Mouse (Mus musculus): ENCODE results near the gene Cdkn2b. TPM values are rescaled to one million over a fixed set of nuclear protein-coding genes. Genes with fewer than 3 reads are reported as not detected.

Cdkn2b gene
- polyA plus RNA-seq, 1 experiment from 2014 or later, result 0.92 TPM

DNA sequence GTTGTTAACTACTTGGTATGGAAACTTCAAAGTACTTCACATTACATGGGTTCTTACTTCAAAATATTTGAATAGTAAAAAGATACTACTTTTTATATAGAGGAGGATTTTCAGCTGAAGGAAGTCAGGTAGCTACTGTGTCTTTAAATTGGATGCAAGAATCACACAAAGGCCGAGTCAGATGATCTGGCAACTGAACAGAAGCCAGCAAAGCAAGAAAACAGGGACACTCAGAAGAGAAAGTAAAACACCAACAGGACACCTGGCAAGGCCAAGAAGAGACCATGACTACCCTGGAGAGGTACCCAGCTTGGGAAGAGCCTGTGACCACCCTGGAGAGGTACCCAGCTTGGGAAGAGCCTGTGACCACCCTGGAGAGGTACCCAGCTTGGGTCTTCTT is 24.3 kb downstream of the Cdkn2b start:
- H3K36me3 ChIP-seq, result no peaks in the 10 kb centered on the region
- no peak overlapping the region for H3K4me3 ChIP-seq
- no peak for ATAC-seq (replicated peaks; ENCODE audit: insufficient number of reproducible peaks, insufficient read depth, low FRiP score, low read depth)
- no peak overlapping the region for H3K9ac ChIP-seq
- 5% methylated on average over 1 of the region's 1 CpGs for WGBS
- peaks cover 6% of the 10 kb centered on the region for H3K4me1 ChIP-seq (replicated peaks)
- no peak overlapping the region for H3K4me2 ChIP-seq
- no peak overlapping the region for H3K27ac ChIP-seq
- H3K9me3 ChIP-seq (replicated peaks), result no peaks in the 10 kb centered on the region
- peaks cover 81% of the 10 kb centered on the region for H3K27me3 ChIP-seq

DNA sequence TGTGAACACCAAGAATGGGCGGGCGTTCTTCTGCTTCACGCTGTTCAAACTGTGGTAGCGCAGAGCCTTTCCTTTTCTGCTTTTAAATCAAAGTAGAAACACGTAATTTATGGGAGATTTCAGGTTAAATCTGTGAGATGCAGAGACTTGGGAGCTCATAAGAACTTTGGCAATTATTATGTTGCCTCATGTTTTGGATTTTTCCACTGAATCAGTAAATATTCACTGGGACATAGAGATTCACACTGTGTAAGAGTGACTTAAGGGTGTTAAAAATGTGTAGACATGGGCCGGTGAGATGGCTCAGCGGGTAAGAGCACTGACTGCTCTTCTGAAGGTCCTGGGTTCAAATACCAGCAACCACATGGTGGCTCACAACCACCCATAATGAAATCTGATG is 25.2 kb downstream of the Cdkn2b start:
- Histone ChIP-seq H3K9me3 (replicated peaks) (no peaks in the 10 kb centered on the region), H3K4me2 (no peak overlapping the region), H3K9ac (no peak overlapping the region), H3K27ac (no peak overlapping the region), H3K4me3 (no peak overlapping the region), H3K27me3 (peaks cover 81% of the 10 kb centered on the region), H3K4me1 (replicated peaks) (peaks cover 6% of the 10 kb centered on the region), H3K36me3 (no peaks in the 10 kb centered on the region)
- WGBS, result 39% methylated on average over 7 of the region's 7 CpGs
- no peak for ATAC-seq (replicated peaks; ENCODE audit: insufficient number of reproducible peaks, insufficient read depth, low FRiP score, low read depth)

DNA sequence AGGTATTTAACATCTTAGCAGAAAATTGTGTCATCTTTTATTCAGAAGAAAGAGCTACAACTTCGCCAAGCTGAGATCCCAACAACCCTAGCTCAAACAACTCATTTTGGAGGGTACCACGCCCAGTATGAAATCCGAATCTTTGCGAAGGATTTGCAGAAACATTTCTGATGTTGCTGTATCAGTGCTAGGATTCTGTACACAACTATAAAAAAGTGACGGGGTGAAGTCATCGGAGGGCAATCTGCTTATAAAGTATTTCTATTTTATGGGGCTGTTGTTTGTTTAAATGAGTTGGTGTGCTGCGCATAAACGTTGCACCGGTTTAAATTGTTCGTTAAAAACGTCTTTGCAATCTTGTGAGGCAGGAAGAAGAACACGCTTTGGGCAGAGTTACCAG is 28.2 kb downstream of the Cdkn2b start:
- H3K4me2 ChIP-seq, result no peak overlapping the region
- H3K9ac ChIP-seq, result no peak overlapping the region
- peaks cover 80% of the 10 kb centered on the region for H3K27me3 ChIP-seq
- H3K36me3 ChIP-seq, result no peaks in the 10 kb centered on the region
- peaks cover 6% of the 10 kb centered on the region for H3K4me1 ChIP-seq (replicated peaks)
- ATAC-seq (replicated peaks; ENCODE audit: insufficient number of reproducible peaks, insufficient read depth, low FRiP score, low read depth), result no peak
- no peak overlapping the region for H3K27ac ChIP-seq
- H3K9me3 ChIP-seq (replicated peaks), result no peaks in the 10 kb centered on the region
- WGBS, result 2% methylated on average over 12 of the region's 12 CpGs
- no peak overlapping the region for H3K4me3 ChIP-seq

DNA sequence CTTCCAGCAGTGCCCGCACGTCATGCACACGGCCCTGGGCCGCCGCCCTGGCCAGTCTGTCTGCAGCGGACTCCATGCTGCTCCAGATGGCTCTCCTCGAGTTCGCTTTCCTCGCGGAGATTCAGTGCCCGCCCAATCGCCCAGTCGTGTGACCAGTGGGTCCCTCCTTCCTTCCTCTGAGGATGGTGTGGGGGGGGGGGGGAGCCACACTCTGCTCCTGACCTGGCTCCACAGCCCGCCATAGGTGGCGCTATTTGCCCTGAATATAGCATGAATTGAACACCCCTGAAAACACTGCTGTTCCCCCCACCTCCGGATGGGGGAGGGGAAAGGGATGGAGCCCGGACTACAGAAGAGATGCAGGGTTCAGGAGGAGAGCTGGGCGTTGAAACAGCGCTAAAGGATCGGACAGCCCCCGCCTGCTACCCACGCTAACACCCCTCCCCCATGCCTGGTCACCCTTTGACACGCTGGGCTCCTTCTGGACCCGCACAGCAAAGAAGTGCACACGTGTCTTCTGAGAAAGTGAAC is 28.7 kb downstream of the Cdkn2b start:
- H3K36me3 ChIP-seq, result no peaks in the 10 kb centered on the region
- WGBS, result 2% methylated on average over 25 of the region's 25 CpGs
- no peak for ATAC-seq (replicated peaks; ENCODE audit: insufficient number of reproducible peaks, insufficient read depth, low FRiP score, low read depth)
- peaks cover 81% of the 10 kb centered on the region for H3K27me3 ChIP-seq
- H3K9ac ChIP-seq, result no peak overlapping the region
- peak overlapping the region; percentile 41 for H3K4me2 ChIP-seq
- peak overlapping the region; percentile 4 for H3K4me3 ChIP-seq
- H3K27ac ChIP-seq, result no peak overlapping the region
- no peaks in the 10 kb centered on the region for H3K9me3 ChIP-seq (replicated peaks)
- peaks cover 6% of the 10 kb centered on the region for H3K4me1 ChIP-seq (replicated peaks)

DNA sequence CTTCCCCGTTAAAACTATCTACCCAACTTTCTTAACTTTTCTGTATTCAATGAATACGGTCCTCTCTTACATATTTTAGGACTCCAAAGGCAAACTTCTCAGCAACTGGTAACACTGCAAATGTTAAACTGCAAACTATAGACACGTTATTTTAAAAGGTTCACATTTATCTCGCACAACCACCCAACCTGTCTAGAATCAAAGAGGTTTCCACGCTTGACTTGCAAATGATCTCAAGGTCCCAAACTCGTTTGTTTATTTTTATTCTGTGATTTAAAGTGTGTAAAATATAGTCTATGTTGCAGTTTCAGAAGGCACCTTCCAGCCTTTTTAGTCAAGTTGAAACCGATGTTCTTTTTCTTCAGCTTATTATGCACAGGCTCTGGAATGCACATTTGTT is 29.6 kb downstream of the Cdkn2b start:
- Histone ChIP-seq H3K9ac (no peak overlapping the region), H3K36me3 (no peaks in the 10 kb centered on the region), H3K27ac (no peak overlapping the region), H3K4me1 (replicated peaks) (peaks cover 6% of the 10 kb centered on the region), H3K4me3 (no peak overlapping the region), H3K4me2 (no peak overlapping the region), H3K27me3 (peaks cover 86% of the 10 kb centered on the region), H3K9me3 (replicated peaks) (no peaks in the 10 kb centered on the region)
- no peak for ATAC-seq (replicated peaks; ENCODE audit: insufficient number of reproducible peaks, insufficient read depth, low FRiP score, low read depth)
- 3% methylated on average over 7 of the region's 7 CpGs for WGBS

DNA sequence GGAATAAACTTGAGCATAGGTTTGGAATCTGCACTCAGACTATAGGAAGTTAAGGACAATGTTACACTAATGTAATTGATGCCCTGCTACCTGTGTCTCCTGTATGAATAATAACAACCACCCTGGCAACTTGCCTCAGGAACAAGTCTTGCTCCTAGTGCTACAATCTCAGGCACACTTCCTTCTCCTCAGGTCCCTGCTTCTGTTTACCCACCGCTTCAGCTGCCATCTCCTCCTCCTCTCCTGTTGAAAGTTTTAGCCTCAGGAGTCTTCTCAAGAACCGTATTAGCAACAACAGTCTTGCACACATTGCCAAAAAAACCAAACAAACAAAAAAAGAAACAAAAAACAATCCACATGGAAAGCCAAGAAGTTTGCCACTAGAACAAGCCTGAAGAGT is 31.2 kb downstream of the Cdkn2b start:
- ATAC-seq (replicated peaks; ENCODE audit: insufficient number of reproducible peaks, insufficient read depth, low FRiP score, low read depth), result no peak
- Histone ChIP-seq H3K27ac (no peak overlapping the region), H3K27me3 (peaks cover 91% of the 10 kb centered on the region), H3K9ac (no peak overlapping the region), H3K4me3 (no peak overlapping the region), H3K9me3 (replicated peaks) (no peaks in the 10 kb centered on the region), H3K4me2 (no peak overlapping the region), H3K4me1 (replicated peaks) (peaks cover 12% of the 10 kb centered on the region), H3K36me3 (no peaks in the 10 kb centered on the region)
- WGBS, result 5% methylated on average over 2 of the region's 2 CpGs

DNA sequence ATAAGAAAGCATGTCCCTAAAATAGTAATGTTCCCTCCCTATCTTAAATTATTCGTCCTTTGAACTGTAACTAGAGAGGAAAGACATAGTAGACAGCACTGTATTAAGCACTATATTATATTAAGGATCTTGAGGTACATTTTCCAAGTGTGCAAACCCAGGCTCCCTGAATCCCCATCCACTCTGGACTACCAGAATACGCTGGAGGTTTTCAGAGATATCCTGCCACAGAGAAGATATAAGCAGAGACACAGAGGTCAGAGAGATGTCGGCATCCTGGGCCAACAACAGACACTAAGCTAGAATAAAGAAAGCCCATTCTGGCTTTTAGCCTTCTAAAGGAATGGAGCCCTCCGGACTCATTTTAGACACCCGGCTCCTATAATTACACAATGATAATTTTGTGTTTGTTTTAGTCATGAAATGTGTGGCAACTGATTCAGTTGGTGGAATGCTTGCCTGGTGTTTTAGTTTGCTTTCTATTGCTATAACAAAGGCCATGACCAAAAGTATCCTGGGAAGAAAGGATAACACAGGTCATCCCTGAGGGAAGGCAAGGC is 33.4 kb downstream of the Cdkn2b start:
- Histone ChIP-seq H3K27ac (no peak overlapping the region), H3K9ac (no peak overlapping the region), H3K36me3 (no peaks in the 10 kb centered on the region), H3K4me1 (replicated peaks) (peaks cover 19% of the 10 kb centered on the region), H3K4me2 (no peak overlapping the region), H3K9me3 (replicated peaks) (no peaks in the 10 kb centered on the region), H3K4me3 (no peak overlapping the region), H3K27me3 (peaks cover 98% of the 10 kb centered on the region)
- ATAC-seq (replicated peaks; ENCODE audit: insufficient number of reproducible peaks, insufficient read depth, low FRiP score, low read depth), result no peak
- 6% methylated on average over 5 of the region's 5 CpGs for WGBS

DNA sequence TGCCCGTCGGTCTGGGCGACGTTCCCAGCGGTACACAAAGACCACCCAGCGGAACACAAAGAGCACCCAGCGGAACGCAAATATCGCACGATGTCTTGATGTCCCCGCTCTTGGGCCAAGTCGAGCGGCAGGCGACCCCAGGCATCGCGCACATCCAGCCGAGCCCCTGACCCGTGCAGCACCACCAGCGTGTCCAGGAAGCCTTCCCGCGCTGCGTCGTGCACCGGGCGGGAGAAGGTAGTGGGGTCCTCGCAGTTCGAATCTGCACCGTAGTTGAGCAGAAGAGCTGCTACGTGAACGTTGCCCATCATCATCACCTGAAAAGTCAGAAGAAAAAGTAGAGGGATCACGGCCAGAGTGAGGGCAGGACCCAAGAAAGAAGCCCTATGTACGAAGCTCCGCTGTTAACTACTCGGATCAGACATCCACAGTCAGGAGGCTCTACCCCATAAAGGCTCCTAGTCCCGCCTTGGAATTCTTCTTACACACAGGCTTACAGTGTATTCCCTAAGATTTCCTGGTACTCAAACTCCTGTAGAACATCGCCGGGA is 34.1 kb downstream of the Cdkn2b start:
- no peak overlapping the region for H3K27ac ChIP-seq
- no peak overlapping the region for H3K4me3 ChIP-seq
- no peak overlapping the region for H3K9ac ChIP-seq
- no peak for ATAC-seq (replicated peaks; ENCODE audit: insufficient number of reproducible peaks, insufficient read depth, low FRiP score, low read depth)
- H3K27me3 ChIP-seq, result peaks cover 98% of the 10 kb centered on the region
- H3K9me3 ChIP-seq (replicated peaks), result no peaks in the 10 kb centered on the region
- H3K4me2 ChIP-seq, result no peak overlapping the region
- H3K36me3 ChIP-seq, result no peaks in the 10 kb centered on the region
- peaks cover 13% of the 10 kb centered on the region for H3K4me1 ChIP-seq (replicated peaks)
- under 1% methylated on average over 37 of the region's 37 CpGs for WGBS

DNA sequence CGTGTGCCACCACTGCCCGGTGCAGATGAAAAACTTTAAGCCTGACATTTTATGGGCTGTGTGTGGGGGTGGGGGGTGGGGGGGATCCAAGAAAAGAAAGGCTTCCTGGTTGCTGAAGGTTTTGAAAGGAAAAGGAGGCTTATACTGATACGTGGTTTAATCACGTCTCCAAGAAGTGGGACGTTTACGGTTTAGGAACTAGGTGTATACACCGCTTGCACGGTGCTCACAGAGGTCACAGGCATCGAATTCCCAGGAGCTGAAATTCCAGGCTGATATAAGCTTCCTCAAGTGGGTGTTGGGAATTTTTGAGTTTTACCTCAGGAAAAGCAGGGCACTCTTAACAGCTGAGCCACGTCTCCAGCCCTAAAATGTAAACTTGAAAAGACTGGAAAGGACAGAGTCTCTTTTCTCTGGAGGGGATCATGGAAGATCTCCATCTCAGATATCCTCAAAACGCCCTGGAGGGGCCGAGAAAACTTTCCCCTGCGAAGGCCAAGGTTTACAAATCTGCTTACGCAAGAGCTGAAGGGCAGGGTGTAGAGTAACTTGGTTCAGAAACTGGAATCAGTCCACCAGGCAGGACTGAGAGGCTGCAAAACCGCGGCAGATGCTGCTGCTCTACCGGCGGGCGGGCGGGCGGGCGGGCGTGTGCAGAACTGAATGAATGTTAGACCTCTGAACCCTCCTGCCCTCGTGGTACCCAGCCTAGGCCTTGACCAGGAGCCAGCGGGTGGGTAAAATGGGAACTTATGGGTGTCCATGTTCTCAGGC is 34.8 kb downstream of the Cdkn2b start:
- peaks cover 96% of the 10 kb centered on the region for H3K27me3 ChIP-seq
- ATAC-seq (replicated peaks; ENCODE audit: insufficient number of reproducible peaks, insufficient read depth, low FRiP score, low read depth), result no peak
- 2% methylated on average over 25 of the region's 25 CpGs for WGBS
- no peak overlapping the region for H3K4me2 ChIP-seq
- H3K4me3 ChIP-seq, result no peak overlapping the region
- no peaks in the 10 kb centered on the region for H3K36me3 ChIP-seq
- no peak overlapping the region for H3K9ac ChIP-seq
- H3K4me1 ChIP-seq (replicated peaks), result peaks cover 13% of the 10 kb centered on the region; the same call in 1 of the 2 replicates
- H3K27ac ChIP-seq, result no peak overlapping the region
- H3K9me3 ChIP-seq (replicated peaks), result no peaks in the 10 kb centered on the region

DNA sequence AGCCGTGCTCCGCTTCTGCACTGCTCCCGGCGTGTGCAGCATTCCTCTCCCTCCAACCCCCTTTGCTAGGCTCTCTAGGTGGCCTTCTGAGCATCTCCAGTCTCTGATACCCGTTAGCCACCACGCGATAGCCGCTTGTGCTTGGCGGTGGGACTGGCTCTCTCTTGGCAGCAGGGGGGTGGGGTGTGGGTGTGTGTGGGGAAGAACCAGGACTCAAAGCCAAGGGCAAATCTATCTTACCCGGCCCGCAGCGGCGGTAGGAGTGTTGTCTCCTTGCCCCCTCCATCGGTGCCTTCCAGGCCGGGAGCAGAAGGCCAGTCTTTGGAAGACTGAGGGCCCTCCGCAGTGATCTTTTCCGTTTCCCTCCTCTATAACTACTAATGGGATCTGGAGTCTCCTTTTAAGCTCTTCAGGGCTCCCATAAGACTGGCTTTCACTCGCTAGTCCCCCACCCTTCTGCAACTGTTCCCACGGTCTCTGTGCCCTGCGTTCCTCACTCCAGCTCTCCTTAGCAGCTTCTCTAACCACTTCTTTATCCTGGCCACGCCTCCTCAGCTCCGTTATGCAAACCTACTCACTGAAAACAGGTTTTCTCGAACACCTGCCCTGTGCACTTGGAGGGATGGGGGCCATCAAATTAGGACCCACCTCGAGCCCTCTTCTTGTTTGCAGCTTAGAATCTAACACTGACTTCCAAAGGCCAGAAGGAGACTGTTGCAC is 35.9 kb downstream of the Cdkn2b start:
- H3K4me3 ChIP-seq, result no peak overlapping the region
- no peaks in the 10 kb centered on the region for H3K36me3 ChIP-seq
- H3K4me1 ChIP-seq (replicated peaks), result peaks cover 13% of the 10 kb centered on the region; the same call in 1 of the 2 replicates
- peaks cover 96% of the 10 kb centered on the region for H3K27me3 ChIP-seq
- H3K9ac ChIP-seq, result no peak overlapping the region
- H3K27ac ChIP-seq, result no peak overlapping the region
- H3K4me2 ChIP-seq, result no peak overlapping the region
- H3K9me3 ChIP-seq (replicated peaks), result no peaks in the 10 kb centered on the region
- WGBS, result 1% methylated on average over 24 of the region's 24 CpGs
- no peak for ATAC-seq (replicated peaks; ENCODE audit: insufficient number of reproducible peaks, insufficient read depth, low FRiP score, low read depth)

DNA sequence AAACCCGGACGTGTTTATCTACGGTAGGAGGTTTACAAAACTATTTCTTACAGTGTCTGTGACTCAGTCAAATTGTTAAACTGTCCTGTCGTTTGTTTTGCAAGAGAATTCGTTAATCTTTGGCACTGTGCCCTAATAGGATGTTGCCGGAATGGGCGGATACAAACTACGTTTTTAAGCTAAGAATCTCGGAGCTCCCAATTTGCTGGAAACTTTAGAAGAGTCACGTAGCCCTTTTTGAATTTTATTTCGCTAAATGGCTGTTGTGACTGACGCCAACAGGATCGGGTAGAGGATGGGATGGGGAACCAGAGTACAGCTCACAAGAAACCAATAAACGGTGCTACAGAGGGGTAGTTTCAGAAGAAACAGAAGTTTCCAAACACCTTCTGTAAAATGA is 36.8 kb downstream of the Cdkn2b start:
- H3K9me3 ChIP-seq (replicated peaks), result no peaks in the 10 kb centered on the region
- 2% methylated on average over 14 of the region's 14 CpGs for WGBS
- H3K36me3 ChIP-seq, result no peaks in the 10 kb centered on the region
- no peak for ATAC-seq (replicated peaks; ENCODE audit: insufficient number of reproducible peaks, insufficient read depth, low FRiP score, low read depth)
- no peak overlapping the region for H3K27ac ChIP-seq
- no peak overlapping the region for H3K4me3 ChIP-seq
- no peak overlapping the region for H3K4me2 ChIP-seq
- peaks cover 92% of the 10 kb centered on the region for H3K27me3 ChIP-seq
- no peak overlapping the region for H3K9ac ChIP-seq
- H3K4me1 ChIP-seq (replicated peaks), result peaks cover 13% of the 10 kb centered on the region; the same call in 1 of the 2 replicates
